In genomic region chr10:16640136-16640535, GRCm38 (mm10) we compare ENCODE assay signal across 32 mouse cellular contexts.
DNase-seq lines count a peak whose midpoint lies in the region; ATAC-seq lines count a peak whose summit lies in the region.
"Had no signal": no experiment of that assay in that cellular context is flagged by ENCODE, and none has a peak within 500 bp of the region (broad histone marks: within the 10 kb centered on the region; RNA-seq: fewer than 3 reads in every experiment).

No protein-coding gene starts in this region.

- H3K4me3 ChIP-seq in kidney, embryonic 15.5 days (replicated peaks): no peak overlapping the region
- H3K4me3 ChIP-seq in embryonic facial prominence, embryonic 11.5 days (ENCODE audit: low read depth, low read length): no peak overlapping the region
- H3K4me3 ChIP-seq: embryonic facial prominence, embryonic 13.5 days; forebrain, embryonic 10.5 days; heart, embryonic 12.5 days; limb, embryonic 12.5 days; liver, embryonic 15.5 days; midbrain, embryonic 13.5 days had no signal

- H3K36me3 ChIP-seq in kidney, embryonic 15.5 days: no peaks in the 10 kb centered on the region
- H3K36me3 ChIP-seq in embryonic facial prominence, embryonic 11.5 days (replicated peaks; ENCODE audit: control insufficient read depth, insufficient read depth, low read depth, low read length): no peaks in the 10 kb centered on the region
- H3K36me3 ChIP-seq: embryonic facial prominence, embryonic 13.5 days; forebrain, embryonic 10.5 days; heart, embryonic 12.5 days; limb, embryonic 12.5 days; liver, embryonic 15.5 days; midbrain, embryonic 13.5 days had no signal

- ATAC-seq in kidney, embryonic 15.5 days (replicated peaks; ENCODE audit: low FRiP score): 0 out of 2 replicates have a peak, but pooled peaks have one; percentile 18
- ATAC-seq in embryonic facial prominence, embryonic 11.5 days (replicated peaks; ENCODE audit: insufficient number of reproducible peaks, low FRiP score, low TSS enrichment, low read depth): 0 out of 2 replicates have a peak, but pooled peaks have one; percentile 44
- ATAC-seq: forebrain, embryonic 16.5 days; inflammation-experienced regulatory T-cells, adult 6 months; midbrain, embryonic 13.5 days had no signal

- no peak overlapping the region for H3K27ac ChIP-seq in kidney, embryonic 15.5 days
- H3K27ac ChIP-seq in embryonic facial prominence, embryonic 11.5 days (replicated peaks; ENCODE audit: low read depth, low read length): no peak overlapping the region
- H3K27ac ChIP-seq: embryonic facial prominence, embryonic 13.5 days; forebrain, embryonic 10.5 days; hindbrain, embryonic 14.5 days; kidney, postnatal 0 days; limb, embryonic 12.5 days; liver, embryonic 15.5 days; midbrain, embryonic 13.5 days had no signal

- H3K4me2 ChIP-seq in kidney, embryonic 15.5 days: no peak overlapping the region
- H3K4me2 ChIP-seq in embryonic facial prominence, embryonic 11.5 days (ENCODE audit: low read depth, low read length): no peak overlapping the region
- H3K4me2 ChIP-seq: embryonic facial prominence, embryonic 13.5 days; heart, embryonic 12.5 days; hindbrain, embryonic 14.5 days; limb, embryonic 12.5 days; liver, embryonic 15.5 days; lung, embryonic 14.5 days; midbrain, embryonic 13.5 days had no signal

- no peak overlapping the region for H3K9ac ChIP-seq in kidney, embryonic 15.5 days
- H3K9ac ChIP-seq in embryonic facial prominence, embryonic 11.5 days (replicated peaks; ENCODE audit: low read length): no peak overlapping the region
- H3K9ac ChIP-seq: embryonic facial prominence, embryonic 13.5 days; heart, embryonic 12.5 days; hindbrain, embryonic 14.5 days; limb, embryonic 12.5 days; liver, embryonic 15.5 days; lung, embryonic 14.5 days; midbrain, embryonic 13.5 days had no signal

- no peaks in the 10 kb centered on the region for H3K9me3 ChIP-seq in kidney, embryonic 15.5 days (replicated peaks)
- H3K9me3 ChIP-seq in embryonic facial prominence, embryonic 11.5 days (replicated peaks; ENCODE audit: control insufficient read depth, low read length): no peaks in the 10 kb centered on the region
- H3K9me3 ChIP-seq: embryonic facial prominence, embryonic 13.5 days; forebrain, embryonic 10.5 days; heart, embryonic 12.5 days; limb, embryonic 12.5 days; liver, embryonic 15.5 days had no signal

- 19% methylated on average over 4 of the region's 4 CpGs for WGBS in kidney, embryonic 15.5 days
- 18% methylated on average over 4 of the region's 4 CpGs for WGBS in embryonic facial prominence, embryonic 11.5 days

- DNase-seq in kidney, adult 8-10 months: no peak
- DNase-seq in 3T3-L1 (ENCODE audit: low read depth, low spot score): peak; percentile 48
- peak; percentile 78 for DNase-seq in embryo, embryonic 10.5 days (ENCODE audit: low spot score)
- DNase-seq in embryonic facial prominence, embryonic 11.5 days (ENCODE audit: low spot score): peak; percentile 77
- no peak for DNase-seq in thymus, postnatal 4 days
- no peak for DNase-seq in left cerebral cortex, adult 11 months (ENCODE audit: low spot score)
- DNase-seq in frontal cortex, adult 2 months (ENCODE audit: extremely low spot score in 1 of 2, low spot score in 1 of 2): no peak
- DNase-seq: adrenal gland, adult 2 months; B cell, adult 2 months; cerebellum, adult 9-10 months; cerebellum, postnatal 36 days; gastrocnemius, postnatal 25 days; heart, adult 18-20 months; heart, postnatal 4 days; kidney, adult 11 months; layer of hippocampus, postnatal 36 days; lung, embryonic 14.5 days; lung, postnatal 36 days; right cerebral cortex, adult 18-20 months; thymus, adult 2 months; thymus, postnatal 36 days had no signal

- no peaks in the 10 kb centered on the region for H3K4me1 ChIP-seq in kidney, embryonic 15.5 days
- H3K4me1 ChIP-seq in embryonic facial prominence, embryonic 11.5 days (ENCODE audit: control insufficient read depth, insufficient read depth, low read length): no peaks in the 10 kb centered on the region
- H3K4me1 ChIP-seq: embryonic facial prominence, embryonic 13.5 days; limb, embryonic 12.5 days; liver, embryonic 15.5 days had no signal

- no peaks in the 10 kb centered on the region for H3K27me3 ChIP-seq in kidney, embryonic 15.5 days
- no peaks in the 10 kb centered on the region for H3K27me3 ChIP-seq in embryonic facial prominence, embryonic 11.5 days (ENCODE audit: control insufficient read depth, insufficient read depth, low read length)
- H3K27me3 ChIP-seq: embryonic facial prominence, embryonic 13.5 days; heart, embryonic 12.5 days; limb, embryonic 12.5 days; liver, embryonic 15.5 days; midbrain, embryonic 13.5 days had no signal

Comparison
In these comparisons a context has a peak if more than half of its experiments do, and no peak if none do; other contexts are left out.
1. DNase-seq: peak in 3T3-L1 (single experiment), embryo, embryonic 10.5 days (single experiment) and embryonic facial prominence, embryonic 11.5 days (single experiment); none in kidney, adult 8-10 months (0 of 2), thymus, postnatal 4 days (single experiment), left cerebral cortex, adult 11 months (single experiment) and frontal cortex, adult 2 months (0 of 2).